Mouse (Mus musculus): ENCODE results near the gene Pld5.
"Not testable (repeated sequence)": the region's sequence is repeated elsewhere in the genome, so short reads cannot be mapped to it uniquely, and the experiment has no call there.

Gene Pld5

DNA sequence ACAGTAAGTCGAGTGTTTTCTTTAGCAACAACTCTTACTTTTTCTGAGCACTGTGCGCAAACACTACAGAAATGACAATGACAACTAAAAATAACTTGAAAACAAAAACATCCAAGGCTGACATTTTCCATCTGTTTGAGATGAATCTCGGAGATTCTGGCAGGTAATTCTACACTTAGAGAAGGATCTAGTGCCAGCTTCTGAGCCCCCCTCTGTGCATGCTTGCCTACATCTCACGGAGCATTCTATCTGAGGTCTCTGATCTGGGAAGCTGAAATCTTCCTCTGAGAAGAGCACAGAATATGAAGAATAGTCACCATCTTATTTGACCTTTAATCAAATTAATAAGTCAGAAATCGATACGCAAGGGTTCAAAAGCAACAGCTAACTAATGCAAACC, 240.4 kb downstream of the Pld5 start:
- no peak for DNase-seq

GRCm38 (mm10) chr1:176033698-176034097, 241.4 kb downstream of the Pld5 start:
- DNase-seq, result no peak

DNA sequence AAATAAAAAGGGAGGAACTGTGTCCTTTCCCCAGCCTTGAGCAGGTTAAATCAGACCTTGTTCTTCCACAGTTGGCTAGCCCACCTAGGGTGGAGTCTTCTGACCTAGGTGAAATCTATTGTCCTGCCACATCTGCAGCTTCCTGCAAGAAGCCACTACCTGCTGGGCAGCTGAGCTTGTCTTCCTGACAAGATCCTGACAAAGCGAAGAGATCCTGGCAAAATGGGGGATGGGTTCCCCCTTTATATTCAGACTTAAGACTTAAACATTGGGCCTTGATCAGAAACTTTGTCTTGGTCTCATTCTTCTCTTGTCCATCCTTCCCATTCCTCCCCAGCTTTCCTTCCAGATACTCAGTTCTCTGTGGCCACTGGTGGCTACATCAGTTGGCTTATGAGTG, 246.0 kb downstream of the Pld5 start:
- no peak for DNase-seq

GRCm38 (mm10) chr1:176028397-176028796, 246.7 kb downstream of the Pld5 start:
- no peak for DNase-seq

DNA sequence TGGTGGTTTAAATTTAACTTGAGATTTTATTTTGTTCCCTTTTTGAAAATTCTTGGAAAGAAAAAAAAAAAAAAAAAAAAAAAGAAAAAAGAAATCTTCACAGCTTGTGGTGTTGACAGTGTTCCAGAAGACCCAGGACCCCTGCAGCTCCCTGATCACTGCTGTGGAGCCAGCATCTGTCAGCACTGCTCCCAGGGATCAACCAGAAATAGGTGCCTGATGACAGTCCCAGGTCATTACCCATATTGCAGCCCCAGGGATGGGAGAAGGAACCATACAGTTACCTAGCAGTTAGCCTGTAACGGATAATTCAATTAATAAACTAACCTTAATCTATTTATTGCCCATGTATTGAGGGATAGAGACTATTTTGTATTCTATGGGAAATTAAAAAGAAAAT, 250.6 kb downstream of the Pld5 start:
- DNase-seq, result no peak

DNA sequence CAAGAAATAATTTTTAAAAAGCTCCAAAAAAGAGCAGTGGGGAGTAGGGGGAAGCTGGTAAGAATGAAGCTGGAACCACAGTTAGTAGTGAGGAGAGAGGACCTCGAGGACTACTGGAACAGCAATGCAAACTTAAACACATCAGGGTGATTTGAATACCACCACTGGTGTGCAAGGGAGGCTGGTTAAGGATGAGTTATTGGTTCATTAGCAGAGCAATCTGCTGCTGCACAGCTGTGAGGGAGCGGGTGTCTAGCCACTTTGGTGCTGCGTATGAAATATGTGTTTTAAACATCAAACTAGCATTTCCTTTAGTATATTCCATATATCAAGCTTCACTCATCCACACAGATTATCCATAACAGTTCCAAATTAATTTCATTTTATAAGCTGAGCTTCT, 256.6 kb downstream of the Pld5 start:
- no peak for DNase-seq

GRCm38 (mm10) chr1:176016076-176016475, 259.0 kb downstream of the Pld5 start:
- DNase-seq, result no peak

DNA sequence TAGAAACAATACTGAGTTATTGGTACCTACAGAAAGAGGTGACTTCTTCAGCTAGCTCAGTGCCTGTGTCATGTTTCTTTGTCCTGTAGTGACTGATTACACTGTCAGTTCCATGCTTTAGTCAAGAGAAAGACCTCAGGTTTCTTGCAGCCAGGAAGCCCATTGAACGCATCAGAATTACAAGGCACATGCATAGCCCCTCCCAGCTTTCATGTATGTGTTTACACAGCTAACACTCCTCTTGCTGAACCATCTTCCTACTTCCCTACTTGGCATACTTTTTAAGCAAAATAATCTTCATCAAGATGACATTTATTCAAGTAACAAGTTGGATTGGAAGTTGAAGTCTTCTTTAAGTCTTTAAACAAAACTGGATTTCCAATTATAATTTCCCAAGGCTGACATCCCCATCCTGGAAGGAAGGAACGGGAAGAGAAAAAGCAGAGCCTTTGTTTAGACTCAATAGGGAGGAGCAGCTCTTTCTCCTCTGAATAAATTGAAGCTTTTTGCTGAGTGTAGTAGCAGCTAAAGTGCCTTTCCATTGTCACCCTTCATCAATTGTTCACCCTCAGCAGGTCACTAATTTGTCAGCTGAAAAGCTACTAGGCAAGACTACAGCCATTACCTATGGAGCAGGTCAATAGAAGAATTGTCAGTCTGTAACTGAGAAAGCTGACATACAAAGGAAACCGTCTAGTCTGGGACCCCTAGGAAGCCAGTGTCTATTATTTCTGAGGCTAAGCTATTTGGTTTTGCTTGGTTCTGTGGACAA, 261.4 kb downstream of the Pld5 start:
- no peak for DNase-seq

- DNase-seq, result no peak
Observed at GRCm38 (mm10) chr1:176011535-176011934, 263.6 kb downstream of the Pld5 start.

GRCm38 (mm10) chr1:176011072-176011471, 264.0 kb downstream of the Pld5 start:
- no peak for DNase-seq

DNA sequence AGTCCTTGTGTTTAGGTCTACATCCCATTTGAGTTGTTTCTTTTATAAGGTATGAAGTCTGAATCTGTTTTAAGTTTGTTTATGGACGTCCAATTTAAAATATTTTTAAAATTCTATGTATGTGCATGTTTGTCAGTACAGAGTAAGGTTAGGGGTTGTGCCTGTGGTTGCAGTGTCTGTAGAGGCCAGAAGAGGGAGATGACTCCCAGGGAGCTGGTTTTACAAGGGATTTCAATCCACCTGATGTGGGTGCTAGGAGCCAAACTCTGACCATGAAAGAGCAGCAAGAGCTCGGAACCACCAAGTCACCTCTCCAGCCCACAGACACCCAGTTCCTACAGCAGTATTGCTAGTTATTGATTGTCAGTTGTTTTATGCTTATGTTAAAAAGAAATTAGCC, 266.7 kb downstream of the Pld5 start:
- DNase-seq, result no peak

GRCm38 (mm10) chr1:176000599-176000998, 274.5 kb downstream of the Pld5 start:
- DNase-seq, result no peak

DNA sequence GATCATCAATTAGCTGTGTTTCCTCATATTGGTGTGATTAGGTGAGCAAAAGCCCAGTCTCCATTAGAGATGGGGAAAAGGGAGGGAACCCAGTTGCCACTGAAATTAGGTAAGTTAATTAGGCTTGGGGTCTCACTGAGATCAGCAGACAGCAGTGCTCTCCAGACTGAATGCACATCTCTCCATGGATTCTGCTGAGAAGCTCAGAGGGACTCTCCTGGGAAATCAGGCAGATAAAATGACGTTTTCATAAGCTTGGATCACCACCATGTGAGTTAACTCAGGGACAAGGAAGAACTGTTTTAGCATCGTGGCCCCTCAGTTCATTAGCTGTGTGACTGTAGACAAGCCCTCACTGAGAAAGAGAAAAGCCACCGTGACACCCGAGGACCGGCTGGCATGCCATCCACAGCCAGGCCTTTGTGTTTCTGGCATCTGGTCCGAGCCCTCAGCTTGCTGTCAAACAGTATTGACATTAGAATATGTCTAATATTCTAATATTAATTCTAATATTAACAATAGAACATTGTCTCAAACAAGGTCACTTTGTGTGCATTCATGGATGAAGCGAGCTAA, 277.9 kb downstream of the Pld5 start:
- no peak for DNase-seq

DNA sequence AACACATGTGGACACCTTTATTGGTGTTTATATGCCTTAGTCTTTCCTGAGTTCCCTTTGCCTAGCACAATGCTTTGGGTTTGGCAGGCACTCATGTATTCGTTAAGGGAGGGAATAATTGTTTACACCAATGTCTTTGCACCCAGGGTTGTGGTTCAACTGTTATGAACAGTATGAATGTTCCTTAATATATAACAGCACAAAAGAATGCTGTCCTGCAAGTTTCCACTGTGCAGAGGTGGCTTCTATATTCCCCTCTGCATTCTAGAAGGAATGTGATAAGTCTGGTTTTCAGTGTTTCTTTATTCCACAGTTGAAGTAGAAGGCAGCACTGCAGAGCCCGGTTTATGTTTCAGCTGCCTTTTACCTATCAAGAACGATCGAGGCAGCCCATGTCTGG, 286.2 kb downstream of the Pld5 start:
- DNase-seq, result no peak

- DNase-seq, result no peak
Observed at GRCm38 (mm10) chr1:175988448-175988847, 286.7 kb downstream of the Pld5 start.

GRCm38 (mm10) chr1:175979014-175979413, 296.1 kb downstream of the Pld5 start, which contains the start of gene Rbm8a2:
Gene Rbm8a2 (minus strand): TSS chr1:175979114.
- DNase-seq, result not testable (repeated sequence)

GRCm38 (mm10) chr1:175970710-175971109, 304.4 kb downstream of the Pld5 start:
- no peak for DNase-seq

DNA sequence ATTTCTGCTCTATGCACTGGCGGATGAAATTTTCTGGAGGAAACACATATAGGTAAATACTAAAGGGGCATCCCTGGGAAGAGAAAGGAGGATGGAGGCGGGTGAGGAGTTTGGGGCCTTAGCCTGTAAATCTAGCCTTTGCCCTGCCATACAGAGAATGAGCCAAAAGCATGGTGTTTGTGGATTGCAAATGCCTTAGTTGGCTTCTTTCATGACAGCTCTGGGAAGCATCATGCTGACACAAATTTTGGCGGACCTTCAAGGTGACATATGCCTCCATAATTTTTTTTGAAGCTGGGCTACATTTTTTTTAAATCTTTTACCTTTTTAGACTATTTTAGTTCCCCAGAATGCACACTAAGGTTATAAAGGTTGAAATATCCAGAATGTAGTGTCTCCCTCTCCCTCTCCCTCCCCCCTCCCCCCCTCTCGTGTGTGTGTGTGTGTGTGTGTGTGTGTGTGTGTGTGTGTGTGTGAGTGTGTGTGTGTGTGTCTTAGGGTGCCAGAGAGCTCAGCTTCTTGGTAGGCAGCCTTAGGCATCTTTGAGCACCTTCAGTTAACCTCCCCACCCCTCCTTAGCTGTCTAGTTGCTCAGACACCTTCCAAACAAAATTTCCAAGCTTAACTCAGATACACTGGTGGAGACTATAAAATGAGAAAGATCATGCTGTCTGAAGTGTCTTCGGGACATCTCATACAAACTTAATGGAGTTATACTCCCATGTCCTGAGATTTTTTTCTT, 307.9 kb downstream of the Pld5 start:
- DNase-seq, result no peak

- DNase-seq, result no peak
Observed at GRCm38 (mm10) chr1:175961786-175962185, 313.3 kb downstream of the Pld5 start.

GRCm38 (mm10) chr1:175950851-175951250, 324.3 kb downstream of the Pld5 start:
- no peak for DNase-seq

- DNase-seq, result no peak
Observed at GRCm38 (mm10) chr1:175950421-175950820, 324.7 kb downstream of the Pld5 start.

GRCm38 (mm10) chr1:175946718-175947315, 328.3 kb downstream of the Pld5 start:
- DNase-seq, result no peak

DNA sequence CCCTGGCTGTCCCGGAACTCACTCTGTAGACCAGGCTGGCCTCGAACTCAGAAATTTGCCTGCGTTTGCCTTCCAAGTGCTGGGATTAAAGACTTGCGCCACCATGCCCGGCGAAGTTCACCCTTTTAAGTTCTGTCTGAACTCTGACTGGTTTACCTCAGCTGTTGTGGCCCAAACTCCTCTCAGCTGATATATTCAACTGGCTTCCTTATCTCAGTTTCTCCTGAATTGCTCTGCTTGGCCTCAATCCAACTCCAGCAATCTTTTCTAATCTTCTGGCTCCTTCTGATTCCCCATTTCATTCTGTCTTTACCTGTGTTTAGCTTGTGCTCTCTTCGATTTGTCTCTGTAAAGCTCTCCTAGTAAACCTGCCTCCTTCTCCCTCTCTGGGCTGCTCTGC, 331.9 kb downstream of the Pld5 start:
- no peak for DNase-seq

DNA sequence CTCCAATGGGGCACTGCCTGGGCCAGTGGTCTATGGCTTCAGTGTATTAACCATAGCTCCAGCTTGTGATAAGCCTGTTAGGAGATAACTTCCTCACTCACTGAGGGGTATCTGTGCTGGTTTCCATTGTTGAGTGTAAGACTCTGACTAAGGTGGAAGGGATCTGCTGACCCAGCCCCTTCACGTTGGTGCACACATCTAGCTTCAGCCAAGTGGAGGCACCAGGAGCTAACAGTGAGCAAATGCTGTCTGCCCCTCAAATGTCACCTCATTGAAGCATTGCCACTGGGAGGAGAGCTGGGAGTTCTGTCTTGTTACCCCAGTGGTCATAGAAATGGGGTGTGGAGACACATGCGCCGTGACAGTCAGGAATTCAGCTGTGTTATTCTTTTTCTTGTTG, 336.4 kb downstream of the Pld5 start:
- DNase-seq, result no peak

Data from kidney, adult 18-20 months (tissue).